Mouse (Mus musculus): ENCODE measurements around the gene Selenop. TPM values are rescaled to one million over a fixed set of nuclear protein-coding genes. Genes with fewer than 3 reads are reported as not detected.
A peak's percentile ranks its signal among the peaks of the same experiment; 100 is the strongest.

Gene Selenop
- polyA plus RNA-seq, 1 experiment from 2014 or later: 2,243 TPM

- TF ChIP-seq CTCF (IDR thresholded peaks at IDR 0.05; ENCODE audit: low read depth): no peak
- H3K27me3 ChIP-seq (replicated peaks; ENCODE audit: control insufficient read depth, insufficient read depth, low read length): no peaks in the 10 kb centered on the region
- no peak overlapping the region for H3K4me3 ChIP-seq (ENCODE audit: low read depth, low read length)
- no peaks in the 10 kb centered on the region for H3K36me3 ChIP-seq (ENCODE audit: control insufficient read depth, insufficient read depth)
- H3K4me1 ChIP-seq (replicated peaks; ENCODE audit: control insufficient read depth, insufficient read depth, low read length): 0 out of 2 replicates have a peak, but pooled peaks cover 3% of the 10 kb centered on the region
- no peaks in the 10 kb centered on the region for H3K9me3 ChIP-seq (ENCODE audit: control insufficient read depth)
- H3K27ac ChIP-seq (ENCODE audit: low read depth, low read length): peak overlapping the region; percentile 86
- H3K9ac ChIP-seq (ENCODE audit: low read depth, low read length): no peak overlapping the region
- ATAC-seq: peak; percentile 39; the same call in 1 of the 2 replicates
- H3K4me2 ChIP-seq (replicated peaks; ENCODE audit: low read depth): no peak overlapping the region
- WGBS: 44% methylated on average over 2 of the region's 2 CpGs
Measured at GRCm38 (mm10) chr15:3250620-3251019, 17.7 kb upstream of the Selenop start.

DNA sequence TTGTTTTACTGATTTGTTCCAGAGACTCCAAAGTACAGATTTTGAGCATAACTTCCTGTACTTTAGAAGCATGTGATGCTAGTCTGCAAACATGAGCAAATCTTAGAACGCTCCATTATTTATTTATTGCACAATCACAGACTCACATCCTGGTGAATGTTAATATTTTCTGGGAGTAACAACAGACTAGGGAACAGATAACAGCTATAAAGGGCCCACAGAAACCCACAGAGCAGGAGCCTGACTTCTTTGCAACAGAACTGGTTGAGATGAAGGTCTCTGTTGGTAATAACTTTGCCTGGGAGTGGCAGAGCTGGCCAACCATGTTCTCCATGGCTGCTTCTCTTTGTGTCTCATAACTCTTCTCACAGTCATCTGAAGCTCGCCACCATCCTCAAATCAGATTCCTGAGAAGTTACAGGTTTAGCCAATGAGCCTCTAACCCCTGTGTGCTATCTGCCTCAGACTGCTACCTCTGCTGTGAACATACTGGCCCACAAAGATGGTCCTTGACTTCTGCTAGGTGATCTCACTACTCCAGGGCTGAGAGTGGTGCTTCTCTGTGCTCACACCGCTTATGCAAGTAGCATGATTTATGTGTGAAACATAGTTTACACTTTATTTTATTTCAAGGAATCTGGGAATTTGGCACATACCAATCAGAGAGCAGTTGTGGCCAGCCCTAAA is 17.2 kb upstream of the Selenop start:
- WGBS: 18% methylated on average over 3 of the region's 3 CpGs
- peak; percentile 86 for ATAC-seq
- no peaks in the 10 kb centered on the region for H3K9me3 ChIP-seq (ENCODE audit: control insufficient read depth)
- TF ChIP-seq CTCF (IDR thresholded peaks at IDR 0.05; ENCODE audit: low read depth): no peak
- H3K27me3 ChIP-seq (replicated peaks; ENCODE audit: control insufficient read depth, insufficient read depth, low read length): no peaks in the 10 kb centered on the region
- 0 out of 2 replicates have a peak, but pooled peaks cover 3% of the 10 kb centered on the region for H3K4me1 ChIP-seq (replicated peaks; ENCODE audit: control insufficient read depth, insufficient read depth, low read length)
- H3K4me2 ChIP-seq (replicated peaks; ENCODE audit: low read depth): no peak overlapping the region
- no peak overlapping the region for H3K9ac ChIP-seq (ENCODE audit: low read depth, low read length)
- peak overlapping the region; percentile 86 for H3K27ac ChIP-seq (ENCODE audit: low read depth, low read length)
- H3K36me3 ChIP-seq (ENCODE audit: control insufficient read depth, insufficient read depth): no peaks in the 10 kb centered on the region
- H3K4me3 ChIP-seq (ENCODE audit: low read depth, low read length): no peak overlapping the region

DNA sequence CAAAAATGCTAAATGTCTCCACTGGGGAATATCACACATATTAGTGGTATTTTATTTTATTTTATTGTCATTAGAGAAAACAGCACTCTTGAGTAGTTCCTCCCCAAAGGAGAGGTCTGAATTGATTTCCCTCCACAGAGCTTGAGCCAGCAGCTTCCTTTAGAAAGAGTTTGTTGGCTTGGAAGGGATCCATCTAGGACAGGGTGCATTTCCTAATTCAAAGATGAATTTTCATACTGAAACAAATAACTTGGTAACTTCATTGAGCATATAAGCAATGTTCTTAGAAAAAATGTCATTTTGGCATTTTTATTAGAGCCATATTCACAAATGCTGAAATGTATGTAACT is 16.7 kb upstream of the Selenop start:
- no peaks in the 10 kb centered on the region for H3K9me3 ChIP-seq (ENCODE audit: control insufficient read depth)
- no peaks in the 10 kb centered on the region for H3K27me3 ChIP-seq (replicated peaks; ENCODE audit: control insufficient read depth, insufficient read depth, low read length)
- H3K27ac ChIP-seq (ENCODE audit: low read depth, low read length): peak overlapping the region; percentile 86
- H3K4me3 ChIP-seq (ENCODE audit: low read depth, low read length): no peak overlapping the region
- ATAC-seq: no peak
- 0 out of 2 replicates have a peak, but pooled peaks cover 3% of the 10 kb centered on the region for H3K4me1 ChIP-seq (replicated peaks; ENCODE audit: control insufficient read depth, insufficient read depth, low read length)
- H3K9ac ChIP-seq (ENCODE audit: low read depth, low read length): no peak overlapping the region
- H3K4me2 ChIP-seq (replicated peaks; ENCODE audit: low read depth): no peak overlapping the region
- H3K36me3 ChIP-seq (ENCODE audit: control insufficient read depth, insufficient read depth): no peaks in the 10 kb centered on the region
- no peak for TF ChIP-seq CTCF (IDR thresholded peaks at IDR 0.05; ENCODE audit: low read depth)

DNA sequence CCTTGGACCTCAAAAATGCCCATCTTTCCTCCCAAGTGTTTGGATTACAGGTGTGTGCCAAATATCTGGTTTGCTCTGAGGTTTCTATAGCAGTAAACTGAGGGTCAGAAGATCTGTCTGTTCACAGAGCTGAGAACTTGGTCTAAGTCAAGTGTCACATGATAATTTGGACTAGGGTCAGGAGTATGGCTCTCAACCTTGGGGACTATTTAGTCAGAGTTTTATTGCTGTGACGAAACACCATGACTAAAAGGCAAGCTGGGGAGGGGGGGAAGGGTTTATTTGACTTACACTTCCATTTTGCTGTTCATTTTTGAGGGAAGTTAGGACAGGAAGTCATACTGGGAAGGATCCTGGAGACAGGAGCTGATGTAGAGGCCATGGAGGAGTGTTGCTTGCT is 9.3 kb upstream of the Selenop start:
- no peaks in the 10 kb centered on the region for H3K36me3 ChIP-seq (ENCODE audit: control insufficient read depth, insufficient read depth)
- no peak overlapping the region for H3K27ac ChIP-seq (ENCODE audit: low read depth, low read length)
- no peaks in the 10 kb centered on the region for H3K27me3 ChIP-seq (replicated peaks; ENCODE audit: control insufficient read depth, insufficient read depth, low read length)
- no peaks in the 10 kb centered on the region for H3K4me1 ChIP-seq (replicated peaks; ENCODE audit: control insufficient read depth, insufficient read depth, low read length)
- no peak overlapping the region for H3K4me3 ChIP-seq (ENCODE audit: low read depth, low read length)
- no peaks in the 10 kb centered on the region for H3K9me3 ChIP-seq (ENCODE audit: control insufficient read depth)
- H3K9ac ChIP-seq (ENCODE audit: low read depth, low read length): no peak overlapping the region
- no peak for TF ChIP-seq CTCF (IDR thresholded peaks at IDR 0.05; ENCODE audit: low read depth)
- peak; percentile 50; the same call in 1 of the 2 replicates for ATAC-seq
- WGBS: 41% methylated on average over 1 of the region's 1 CpGs
- no peak overlapping the region for H3K4me2 ChIP-seq (replicated peaks; ENCODE audit: low read depth)

- Histone ChIP-seq H3K4me2 (replicated peaks; ENCODE audit: low read depth) (no peak overlapping the region), H3K36me3 (ENCODE audit: control insufficient read depth, insufficient read depth) (no peaks in the 10 kb centered on the region), H3K27ac (ENCODE audit: low read depth, low read length) (no peak overlapping the region), H3K9me3 (ENCODE audit: control insufficient read depth) (no peaks in the 10 kb centered on the region), H3K9ac (ENCODE audit: low read depth, low read length) (no peak overlapping the region; the same call in 1 of the 2 replicates), H3K4me3 (ENCODE audit: low read depth, low read length) (no peak overlapping the region), H3K4me1 (replicated peaks; ENCODE audit: control insufficient read depth, insufficient read depth, low read length) (no peaks in the 10 kb centered on the region), H3K27me3 (replicated peaks; ENCODE audit: control insufficient read depth, insufficient read depth, low read length) (no peaks in the 10 kb centered on the region)
- no peak for TF ChIP-seq CTCF (IDR thresholded peaks at IDR 0.05; ENCODE audit: low read depth)
- WGBS: 63% methylated on average over 4 of the region's 4 CpGs
- 0 out of 2 replicates have a peak, but pooled peaks have one; percentile 17 for ATAC-seq
Measured at GRCm38 (mm10) chr15:3260309-3260708, 8.0 kb upstream of the Selenop start.

DNA sequence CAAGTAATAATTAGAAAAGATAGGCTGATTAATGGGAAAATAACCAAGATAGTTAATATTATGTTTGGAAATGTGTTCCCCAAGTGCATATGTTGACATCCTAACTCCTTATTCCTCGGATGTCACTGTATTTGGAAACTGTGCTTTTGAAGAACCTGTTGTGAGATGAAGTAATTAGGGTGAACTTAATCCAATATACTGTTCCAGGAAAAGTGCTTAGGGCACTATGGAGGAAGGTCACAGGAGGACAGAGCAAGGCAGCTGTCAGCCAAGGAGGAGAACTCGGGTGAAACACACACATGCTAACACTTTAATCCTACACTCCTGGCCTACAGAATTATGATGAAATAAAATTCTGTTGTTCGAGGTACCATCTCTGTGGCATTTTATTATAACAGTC is 5.5 kb upstream of the Selenop start:
- no peak overlapping the region for H3K4me3 ChIP-seq (ENCODE audit: low read depth, low read length)
- TF ChIP-seq CTCF (IDR thresholded peaks at IDR 0.05; ENCODE audit: low read depth): no peak
- H3K27me3 ChIP-seq (replicated peaks; ENCODE audit: control insufficient read depth, insufficient read depth, low read length): no peaks in the 10 kb centered on the region
- no peaks in the 10 kb centered on the region for H3K9me3 ChIP-seq (ENCODE audit: control insufficient read depth)
- no peak overlapping the region for H3K27ac ChIP-seq (ENCODE audit: low read depth, low read length)
- no peaks in the 10 kb centered on the region for H3K36me3 ChIP-seq (ENCODE audit: control insufficient read depth, insufficient read depth)
- 69% methylated on average over 3 of the region's 3 CpGs for WGBS
- H3K4me2 ChIP-seq (replicated peaks; ENCODE audit: low read depth): no peak overlapping the region
- ATAC-seq: no peak
- no peaks in the 10 kb centered on the region for H3K4me1 ChIP-seq (replicated peaks; ENCODE audit: control insufficient read depth, insufficient read depth, low read length)
- no peak overlapping the region for H3K9ac ChIP-seq (ENCODE audit: low read depth, low read length)
